Mouse (Mus musculus): ENCODE results near the gene Fhit.

The Fhit gene

DNA sequence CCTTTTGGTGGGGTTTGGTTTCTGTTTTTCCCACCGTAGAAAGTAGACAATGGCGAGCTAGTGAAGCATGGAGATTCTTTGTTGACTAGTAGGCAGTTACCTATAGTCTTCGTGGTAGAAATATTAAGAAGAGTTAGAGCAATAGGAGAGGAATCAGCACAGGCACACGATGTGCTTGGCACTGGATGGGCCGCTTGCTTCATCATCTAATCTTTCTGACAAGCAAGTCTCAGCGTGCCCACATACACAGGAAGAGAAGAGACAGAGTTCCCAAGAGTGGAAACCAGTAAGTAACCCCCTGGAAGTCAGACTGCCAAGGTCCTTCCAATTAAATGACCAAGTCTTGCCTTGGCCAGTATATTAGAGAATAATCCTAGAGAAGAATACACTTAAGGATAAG is 797.6 kb downstream of the Fhit start:
- DNase-seq (ENCODE audit: low spot score): no peak

DNA sequence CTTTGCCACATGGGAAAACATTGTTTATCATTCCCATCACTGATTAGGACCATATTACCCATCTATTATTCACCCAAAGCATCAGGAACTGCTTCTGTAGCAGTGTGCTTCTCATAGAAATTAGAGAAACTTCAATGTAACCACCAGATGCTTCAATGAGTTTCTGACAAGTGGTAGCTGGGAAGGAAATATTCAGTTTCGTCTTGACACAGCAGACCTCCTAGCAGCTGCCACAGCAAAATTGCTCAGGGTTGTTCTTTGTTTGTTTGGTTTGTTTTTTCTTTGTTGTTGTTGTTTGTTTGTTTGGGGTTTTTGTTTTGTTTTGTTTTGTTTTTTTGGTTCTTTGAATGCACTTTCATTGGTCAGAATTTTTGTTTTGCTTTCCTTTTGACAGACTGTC is 798.5 kb downstream of the Fhit start:
- no peak for DNase-seq (ENCODE audit: low spot score)

DNA sequence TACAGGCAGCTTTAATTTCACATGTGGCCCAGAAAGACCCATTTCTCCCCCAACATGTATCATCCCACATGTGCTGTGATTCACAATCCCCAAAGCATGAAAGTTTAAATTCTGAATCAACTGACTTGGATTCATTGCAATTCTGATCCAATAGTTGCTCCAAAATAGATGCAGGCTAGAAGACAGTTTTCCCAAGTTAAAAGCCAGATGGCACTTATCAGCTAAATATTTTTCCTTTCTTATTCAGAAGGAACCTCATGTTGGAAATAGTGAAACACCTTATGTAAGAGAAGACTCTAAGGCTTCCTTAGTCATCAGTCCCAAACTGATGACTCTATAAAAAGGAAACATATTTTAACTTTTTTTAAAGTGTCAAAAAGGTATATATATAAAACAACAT is 815.9 kb downstream of the Fhit start:
- no peak for DNase-seq (ENCODE audit: low spot score)

DNA sequence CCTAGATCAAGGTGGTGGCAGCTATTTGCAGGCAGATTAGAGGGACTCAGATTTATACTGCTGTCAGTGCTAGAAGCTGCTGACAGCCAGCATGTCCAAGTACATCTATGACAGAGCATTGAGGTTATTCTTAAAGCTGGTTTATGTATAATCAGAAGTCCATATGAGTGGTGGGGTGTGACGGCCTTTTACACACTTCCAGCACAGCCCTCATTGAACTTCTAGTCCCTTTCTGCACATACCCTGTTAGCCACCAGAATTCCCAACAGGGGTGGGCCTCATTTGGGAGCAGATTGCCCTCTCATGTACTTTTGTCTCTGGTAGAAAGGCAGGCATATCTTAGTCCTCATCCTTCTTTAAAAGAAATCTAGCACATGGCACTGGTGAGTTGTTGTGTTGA is 817.8 kb downstream of the Fhit start:
- no peak for DNase-seq (ENCODE audit: low spot score)

DNA sequence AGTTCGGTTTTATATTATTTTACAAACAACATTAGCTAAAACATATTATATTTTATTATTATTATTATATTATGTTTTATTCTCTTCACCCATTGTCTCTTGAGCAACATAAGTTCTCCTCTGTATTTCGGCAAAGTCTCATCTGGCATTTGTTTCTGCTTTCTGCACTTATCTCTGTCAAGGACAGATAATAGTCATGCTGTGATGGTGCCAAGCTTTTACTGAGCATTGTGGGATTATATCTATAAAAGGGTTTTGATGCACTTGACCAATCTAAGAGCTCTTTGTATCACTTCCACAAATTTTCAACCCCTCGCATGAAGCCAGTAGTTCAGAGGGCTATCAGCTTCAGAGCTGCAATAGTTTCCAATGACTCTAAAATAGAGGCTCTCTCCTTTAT is 845.1 kb downstream of the Fhit start:
- no peak for DNase-seq (ENCODE audit: low spot score)

DNA sequence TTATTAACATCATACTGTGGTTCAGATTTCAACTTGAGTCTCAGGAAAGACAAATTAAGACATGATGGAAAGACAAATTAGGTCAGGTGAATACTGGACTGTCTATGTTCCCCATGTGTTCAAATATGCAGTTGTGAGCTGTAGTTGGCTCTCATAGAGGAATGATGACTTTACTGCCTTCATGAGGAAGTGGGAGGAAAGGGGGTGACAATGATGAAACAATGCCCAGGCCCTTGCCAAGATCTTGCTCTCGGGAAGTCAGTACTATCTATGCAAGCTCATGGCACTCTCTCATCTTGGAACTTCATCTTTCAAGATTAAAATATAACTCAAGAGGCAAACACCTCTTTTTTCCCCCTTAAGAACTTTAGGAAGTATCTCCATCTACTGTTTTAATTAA is 849.6 kb downstream of the Fhit start:
- DNase-seq (ENCODE audit: low spot score): no peak

DNA sequence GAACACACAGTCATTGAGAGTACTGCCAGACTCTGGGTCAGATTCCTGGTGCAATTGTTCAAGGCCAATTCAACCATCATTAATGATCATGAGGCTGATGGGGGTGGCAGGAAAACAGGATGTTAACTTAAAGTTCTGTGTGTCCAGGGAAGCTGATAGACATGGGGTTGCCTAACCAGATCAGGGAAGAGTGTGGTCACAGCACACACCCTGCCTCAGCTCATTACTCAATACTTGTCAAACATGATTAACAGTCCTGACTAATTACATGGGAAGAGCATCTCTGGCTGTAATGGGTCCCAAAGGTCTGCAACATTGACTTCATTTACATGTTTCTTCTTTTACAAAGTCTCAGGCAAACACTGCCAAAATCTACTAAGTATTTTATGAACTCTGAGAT is 856.5 kb downstream of the Fhit start:
- DNase-seq (ENCODE audit: low spot score): no peak

DNA sequence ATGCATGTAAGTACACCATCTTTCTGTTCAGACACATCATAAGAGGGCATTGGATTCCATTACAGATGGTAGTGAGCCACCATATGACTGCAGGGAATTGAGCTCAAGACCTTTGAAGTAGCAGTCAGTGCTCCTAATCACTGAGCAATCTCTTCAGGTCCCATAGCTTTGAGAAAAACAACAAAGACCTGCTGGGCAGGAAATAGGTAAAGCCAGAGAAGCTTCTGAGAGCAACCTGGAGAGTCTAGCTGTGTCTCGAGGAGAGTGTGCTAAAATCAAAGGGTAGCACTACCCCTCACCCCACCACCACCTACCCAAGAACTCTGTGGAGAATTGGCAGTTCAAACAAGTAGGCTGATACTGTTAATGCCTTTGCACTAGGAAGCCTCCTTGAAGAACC is 860.3 kb downstream of the Fhit start:
- no peak for DNase-seq (ENCODE audit: low spot score)

DNA sequence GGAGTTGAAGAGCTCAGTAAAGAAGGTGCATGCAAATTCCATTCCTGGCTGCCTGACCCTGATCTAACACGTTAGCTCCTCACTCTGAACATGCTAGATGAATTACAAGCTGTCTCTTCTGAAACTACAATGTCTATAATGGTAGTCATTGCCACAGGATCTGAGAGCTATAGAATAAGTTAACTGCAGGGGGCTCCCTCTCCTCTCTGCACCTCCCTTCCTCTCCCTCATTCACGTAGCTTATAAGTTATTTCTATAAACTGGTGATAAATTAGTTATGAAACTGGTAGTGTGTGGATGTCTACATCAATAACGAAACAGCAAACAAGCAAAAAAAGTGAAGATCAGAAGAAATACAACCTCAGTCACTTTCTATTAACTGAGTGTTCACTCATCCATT is 860.9 kb downstream of the Fhit start:
- no peak for DNase-seq (ENCODE audit: low spot score)

DNA sequence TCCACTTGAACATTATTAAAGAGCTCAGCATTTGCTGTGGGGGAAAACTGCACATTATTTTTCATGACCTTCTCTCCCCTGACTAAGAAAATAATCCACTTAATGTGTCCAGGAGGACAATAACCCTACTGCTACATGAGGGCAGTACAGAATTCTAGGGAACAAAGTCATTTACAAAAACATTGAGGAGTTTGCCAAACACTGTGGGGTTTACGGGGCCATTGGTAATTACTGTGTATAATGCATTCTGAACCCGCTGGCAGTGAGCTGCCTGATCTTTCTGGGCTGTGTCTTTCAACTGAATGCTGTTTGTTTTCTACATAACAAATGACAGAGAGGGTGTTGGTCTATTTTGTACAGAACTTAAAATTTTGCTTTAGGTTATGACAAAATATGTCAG is 862.8 kb downstream of the Fhit start:
- DNase-seq (ENCODE audit: low spot score): no peak

DNA sequence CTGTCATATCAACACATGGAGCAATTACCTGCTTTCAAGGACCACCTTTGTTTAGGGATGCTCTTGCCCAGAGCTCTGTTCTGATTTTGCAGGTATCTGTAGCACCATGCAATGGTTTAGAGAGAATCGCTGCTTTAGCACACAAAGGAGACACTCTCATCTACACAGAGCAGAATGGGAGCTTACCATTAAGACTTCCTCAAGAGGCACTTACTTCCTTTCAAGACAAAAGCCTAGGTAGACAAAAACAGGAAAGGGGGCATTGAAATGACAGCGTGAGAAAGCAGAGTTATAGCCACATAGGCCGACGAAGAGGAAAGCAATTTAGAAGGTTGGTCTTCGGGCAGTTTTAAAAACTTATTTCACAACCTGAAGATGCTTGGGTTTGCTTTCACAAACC is 872.8 kb downstream of the Fhit start:
- DNase-seq (ENCODE audit: low spot score): no peak

DNA sequence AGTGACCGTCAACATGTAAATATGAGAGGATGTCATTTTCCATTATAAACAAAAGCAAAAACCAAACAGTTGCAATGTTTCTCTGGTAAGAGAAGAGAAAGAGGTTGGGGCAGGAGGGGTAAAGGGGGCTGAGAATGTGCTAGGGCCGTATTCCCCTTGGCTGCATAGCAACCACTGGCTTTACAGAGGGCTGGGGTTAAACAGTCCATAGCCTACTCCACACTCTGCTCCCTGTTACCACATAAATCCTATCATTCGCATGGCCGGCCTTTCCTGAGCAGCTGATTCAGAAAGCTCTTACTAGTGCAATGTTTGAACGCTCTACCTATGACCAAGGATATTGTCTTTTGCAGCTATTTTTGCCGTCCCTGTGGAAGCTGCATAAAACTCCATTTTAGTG is 875.8 kb downstream of the Fhit start:
- no peak for DNase-seq (ENCODE audit: low spot score)

DNA sequence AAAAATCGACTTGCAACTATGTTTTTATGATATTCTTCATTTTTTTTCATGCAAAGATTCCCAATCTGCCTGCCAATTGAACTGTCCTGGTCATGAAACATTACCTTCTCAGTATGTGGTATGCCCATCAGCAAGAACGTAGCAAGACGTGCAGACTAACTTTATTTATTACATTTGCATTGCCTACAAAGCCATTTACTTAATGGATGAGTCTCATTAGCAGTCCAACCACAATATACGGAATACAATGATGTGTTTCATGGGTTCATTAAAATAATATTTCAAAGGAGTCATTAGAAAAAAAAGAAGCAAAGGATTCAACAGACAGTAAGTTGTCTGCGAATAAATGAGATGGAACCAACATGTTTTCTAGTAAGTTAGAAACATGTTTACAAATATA is 933.1 kb downstream of the Fhit start:
- no peak for DNase-seq (ENCODE audit: low spot score)

DNA sequence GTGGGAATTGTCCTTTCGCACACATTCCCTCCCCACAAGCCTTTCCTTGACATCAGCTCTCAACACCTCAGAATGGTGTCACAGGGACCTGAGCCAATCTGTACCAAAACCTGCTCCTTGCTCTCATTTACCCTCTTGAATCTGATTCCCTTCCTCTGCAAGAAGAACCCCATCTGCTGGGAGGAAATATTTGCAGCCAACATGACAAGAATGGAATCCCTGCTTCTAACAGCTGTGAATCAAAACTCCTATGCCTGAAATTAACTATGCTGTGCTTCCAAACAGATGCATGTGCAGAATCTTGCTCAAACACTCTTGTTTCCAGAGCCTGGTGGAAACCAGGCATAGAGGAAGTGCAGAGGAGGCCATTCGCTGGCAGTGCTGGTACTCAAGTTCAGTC is 940.0 kb downstream of the Fhit start:
- no peak for DNase-seq (ENCODE audit: low spot score)

DNA sequence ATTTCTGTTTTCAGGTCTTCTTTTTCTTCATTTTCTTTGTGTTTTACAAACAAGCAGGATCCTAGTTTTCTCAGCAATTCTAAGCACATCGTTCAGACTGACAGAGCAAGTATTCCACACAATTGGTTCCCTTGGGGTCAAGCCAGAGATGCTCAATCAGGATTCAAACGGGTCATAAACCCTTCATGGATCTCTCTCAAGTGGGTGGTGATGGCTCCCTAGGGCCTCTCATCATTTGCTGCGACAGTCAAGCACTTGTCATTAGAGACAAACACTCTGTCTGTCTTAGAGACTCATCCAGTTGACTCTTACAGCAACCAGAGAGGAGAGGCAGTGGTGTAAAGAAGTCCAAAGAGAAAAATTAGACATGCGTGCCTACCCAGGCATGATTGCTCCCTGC is 948.6 kb downstream of the Fhit start:
- DNase-seq (ENCODE audit: low spot score): no peak

DNA sequence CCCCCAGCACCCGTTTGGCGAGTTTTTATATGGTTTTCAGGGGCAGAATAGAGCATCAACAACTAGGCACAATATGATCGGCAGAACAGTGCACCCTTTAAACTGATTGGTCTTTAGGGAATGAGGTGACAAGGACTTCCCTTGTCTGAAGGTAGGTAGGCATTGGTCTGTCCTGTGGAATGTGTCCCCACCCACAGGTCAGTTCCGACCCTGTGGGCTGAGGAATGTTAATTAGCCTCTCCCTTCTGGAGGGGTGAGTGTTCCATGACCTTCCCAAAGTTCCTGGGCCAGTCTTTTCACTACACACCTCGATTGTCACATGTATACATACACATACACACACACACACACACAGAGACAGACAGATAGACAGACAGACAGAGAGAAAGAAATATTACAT is 950.7 kb downstream of the Fhit start:
- DNase-seq (ENCODE audit: low spot score): no peak

DNA sequence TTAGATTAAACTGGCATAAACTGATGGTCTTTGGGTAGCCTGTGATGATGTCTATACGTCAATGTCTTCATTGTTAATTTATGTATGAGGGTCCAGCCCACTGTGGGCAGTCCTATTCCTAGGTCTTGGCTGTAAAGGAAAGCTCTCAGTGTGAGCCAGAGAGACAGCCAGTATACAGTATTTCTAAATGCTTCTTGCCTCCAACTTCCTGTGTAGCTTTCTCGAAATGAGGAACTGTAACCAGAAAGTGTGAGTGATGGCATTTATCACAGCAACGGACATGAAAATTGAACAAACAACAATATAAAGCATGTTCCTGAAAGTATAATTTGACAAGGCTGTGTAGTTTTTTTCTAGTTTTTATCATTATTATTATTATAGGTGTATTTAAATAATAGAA is 952.8 kb downstream of the Fhit start:
- DNase-seq (ENCODE audit: low spot score): no peak

DNA sequence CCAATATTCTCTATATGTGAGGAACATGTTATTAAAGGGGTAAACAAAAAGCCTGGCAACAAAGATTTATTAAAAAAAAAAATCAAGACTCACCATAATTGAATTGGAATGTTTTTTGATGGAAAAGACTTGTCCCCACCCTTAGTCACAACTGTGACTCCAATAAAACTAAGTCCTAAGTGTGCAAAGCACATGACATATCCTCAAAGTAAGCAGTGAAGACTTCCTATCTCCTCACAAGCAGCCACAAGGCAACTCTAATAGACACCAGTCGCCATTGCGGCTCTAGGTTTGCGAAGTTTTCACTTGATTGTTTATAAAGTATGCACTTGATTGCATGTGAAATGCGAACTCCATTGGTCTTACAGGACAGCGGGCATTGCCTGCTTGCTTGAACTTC is 956.1 kb downstream of the Fhit start:
- DNase-seq (ENCODE audit: low spot score): no peak

DNA sequence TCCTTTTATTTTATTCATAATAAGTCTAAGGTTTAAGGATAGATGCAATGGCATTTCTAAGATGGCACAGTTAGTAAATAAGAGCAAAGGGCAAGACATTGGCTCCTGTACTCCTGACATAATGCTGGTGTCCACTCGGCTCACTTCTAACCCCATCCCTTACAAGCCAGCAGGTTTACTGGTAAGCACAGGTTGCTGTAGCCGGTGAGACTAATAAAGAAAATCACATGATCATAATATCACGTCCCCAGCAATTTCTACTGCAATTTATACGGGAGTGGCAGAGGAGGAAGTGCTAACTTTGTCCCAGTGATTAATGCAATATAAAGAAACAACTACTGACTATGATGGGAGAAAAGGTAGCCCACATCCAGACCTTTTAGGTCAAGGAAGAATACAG is 956.5 kb downstream of the Fhit start:
- DNase-seq (ENCODE audit: low spot score): no peak

DNA sequence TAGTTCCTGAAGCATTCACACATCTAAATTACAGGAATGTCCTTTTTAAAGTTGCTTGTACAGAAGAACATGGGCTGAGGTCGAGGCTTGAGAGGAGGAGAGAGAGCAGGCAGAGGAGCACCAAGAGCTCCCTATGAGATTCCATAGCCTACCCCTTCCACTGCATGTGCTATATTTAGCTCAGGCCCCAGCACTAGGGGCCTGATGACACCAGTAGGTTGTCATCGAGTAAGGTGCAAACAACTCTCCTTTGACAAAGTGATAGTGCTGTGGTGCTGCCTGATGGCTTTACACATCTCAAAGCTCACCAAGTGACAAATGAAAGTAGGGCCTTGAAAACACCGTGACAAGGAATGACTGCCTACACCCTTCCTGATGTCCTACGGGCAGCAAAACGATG is 967.7 kb downstream of the Fhit start:
- DNase-seq (ENCODE audit: low spot score): no peak

DNA sequence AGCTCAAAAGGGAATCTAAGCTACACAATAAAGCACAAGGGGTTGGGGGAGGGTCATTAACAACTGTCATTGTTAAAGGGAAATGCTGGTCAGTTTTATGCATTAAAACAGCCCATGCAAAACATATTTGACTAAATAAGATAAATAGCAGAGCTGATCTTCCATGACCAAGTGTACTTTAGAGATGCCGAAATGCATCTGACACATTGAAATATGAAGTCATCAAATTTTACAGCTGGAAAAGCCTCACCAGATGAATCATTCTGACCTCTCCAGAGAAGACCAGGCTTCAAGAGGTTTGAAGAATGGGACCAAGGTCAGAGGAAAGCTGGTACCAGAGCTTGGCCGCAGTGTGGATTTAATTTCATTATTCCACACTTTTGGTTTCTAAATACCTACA is 990.1 kb downstream of the Fhit start:
- DNase-seq (ENCODE audit: low spot score): no peak

DNA sequence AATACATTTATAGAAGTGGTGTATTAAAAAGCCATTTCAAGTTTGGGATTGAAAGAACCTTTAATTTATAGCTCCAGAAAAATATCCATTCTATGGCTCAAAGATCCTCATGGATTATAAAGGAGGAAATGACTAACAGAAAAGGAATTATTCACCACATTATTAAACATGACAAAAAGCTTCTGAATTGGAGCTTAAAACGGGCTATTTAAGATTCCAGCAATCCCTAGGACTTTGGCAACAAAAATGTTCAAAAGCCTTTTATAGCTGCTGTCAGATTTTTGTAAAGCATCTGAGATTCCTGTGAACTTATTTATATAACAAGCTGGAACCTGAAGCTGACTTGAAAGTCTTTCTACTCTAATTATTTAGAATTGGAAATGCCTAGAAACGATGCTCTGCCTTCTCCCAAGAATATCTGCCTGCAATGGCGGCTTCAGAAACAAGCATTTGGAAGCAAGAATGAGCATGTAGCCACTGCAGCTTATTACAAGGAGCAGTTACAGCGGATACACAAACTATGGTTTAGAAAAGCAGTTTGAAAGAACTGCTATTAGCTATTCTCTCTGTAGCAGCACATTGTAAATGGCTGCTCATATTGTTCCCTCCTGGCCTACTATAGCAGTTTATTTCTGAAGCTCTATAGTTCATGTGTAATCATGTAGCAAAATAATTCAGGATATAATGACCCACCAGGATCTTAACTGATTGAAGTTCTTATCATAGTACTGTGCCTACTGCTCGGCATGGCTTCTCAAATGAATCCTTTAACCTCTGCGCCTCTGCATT is 995.0 kb downstream of the Fhit start:
- no peak for DNase-seq (ENCODE audit: low spot score)

DNA sequence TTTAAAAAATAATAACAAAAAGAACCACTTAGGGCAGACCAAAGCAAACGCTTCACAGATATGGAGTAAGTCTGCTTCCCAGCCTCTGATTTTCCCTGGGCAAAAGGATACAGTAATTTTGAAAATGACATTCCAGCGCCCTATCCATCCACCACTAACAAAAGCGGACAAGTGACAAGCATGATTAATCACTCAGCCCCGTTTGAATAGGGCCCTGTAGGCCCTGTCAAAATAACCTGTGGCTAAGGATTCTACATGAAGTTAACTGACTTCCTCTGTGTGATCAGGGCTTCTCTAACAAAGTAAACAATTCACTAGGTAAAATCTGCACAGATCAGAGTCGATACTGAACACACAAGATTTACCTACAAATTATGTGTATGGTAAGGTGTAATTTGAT is 1012.0 kb downstream of the Fhit start:
- DNase-seq (ENCODE audit: low spot score): no peak

DNA sequence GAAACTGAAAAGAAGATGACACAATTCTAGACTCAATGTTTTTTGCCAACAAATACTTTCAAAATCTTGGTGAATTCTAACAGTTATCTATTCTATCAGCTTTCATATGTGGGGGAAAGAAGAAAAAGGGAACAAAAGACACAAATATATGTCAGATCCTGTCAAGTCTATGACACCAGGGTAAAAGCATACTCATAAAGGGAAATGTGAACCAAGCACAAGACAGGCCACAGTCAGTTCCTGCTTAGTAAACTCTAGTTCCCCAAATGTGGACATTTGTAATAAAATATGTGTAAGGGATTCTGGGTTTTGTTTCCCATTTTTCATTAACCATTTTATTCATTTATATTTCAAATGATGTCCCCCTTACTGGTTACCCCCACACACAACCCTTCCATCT is 1022.5 kb downstream of the Fhit start:
- DNase-seq (ENCODE audit: low spot score): no peak

DNA sequence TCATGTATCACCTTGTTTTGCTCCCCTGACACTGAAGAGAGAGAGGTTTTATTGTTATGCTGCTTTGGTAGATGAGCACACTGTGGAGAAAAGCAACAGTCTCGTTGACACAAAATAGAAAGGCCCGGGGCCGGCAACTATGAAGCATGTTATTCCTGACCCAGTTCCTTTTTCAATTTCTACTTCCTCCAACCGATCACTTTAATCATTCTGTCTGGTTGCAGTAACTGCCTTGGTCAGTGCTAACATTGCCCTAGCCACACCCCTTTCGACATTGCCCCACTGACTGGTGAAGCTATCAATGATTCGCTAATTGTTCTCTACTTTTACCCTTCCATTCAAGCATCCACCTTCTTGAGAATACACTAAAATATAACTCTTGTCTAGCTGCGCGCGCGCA is 1028.0 kb downstream of the Fhit start:
- DNase-seq (ENCODE audit: low spot score): no peak

Measured in testis, postnatal 10 days (tissue).